Mouse (Mus musculus): ENCODE data around the gene Spag4.

The Spag4 gene

DNA sequence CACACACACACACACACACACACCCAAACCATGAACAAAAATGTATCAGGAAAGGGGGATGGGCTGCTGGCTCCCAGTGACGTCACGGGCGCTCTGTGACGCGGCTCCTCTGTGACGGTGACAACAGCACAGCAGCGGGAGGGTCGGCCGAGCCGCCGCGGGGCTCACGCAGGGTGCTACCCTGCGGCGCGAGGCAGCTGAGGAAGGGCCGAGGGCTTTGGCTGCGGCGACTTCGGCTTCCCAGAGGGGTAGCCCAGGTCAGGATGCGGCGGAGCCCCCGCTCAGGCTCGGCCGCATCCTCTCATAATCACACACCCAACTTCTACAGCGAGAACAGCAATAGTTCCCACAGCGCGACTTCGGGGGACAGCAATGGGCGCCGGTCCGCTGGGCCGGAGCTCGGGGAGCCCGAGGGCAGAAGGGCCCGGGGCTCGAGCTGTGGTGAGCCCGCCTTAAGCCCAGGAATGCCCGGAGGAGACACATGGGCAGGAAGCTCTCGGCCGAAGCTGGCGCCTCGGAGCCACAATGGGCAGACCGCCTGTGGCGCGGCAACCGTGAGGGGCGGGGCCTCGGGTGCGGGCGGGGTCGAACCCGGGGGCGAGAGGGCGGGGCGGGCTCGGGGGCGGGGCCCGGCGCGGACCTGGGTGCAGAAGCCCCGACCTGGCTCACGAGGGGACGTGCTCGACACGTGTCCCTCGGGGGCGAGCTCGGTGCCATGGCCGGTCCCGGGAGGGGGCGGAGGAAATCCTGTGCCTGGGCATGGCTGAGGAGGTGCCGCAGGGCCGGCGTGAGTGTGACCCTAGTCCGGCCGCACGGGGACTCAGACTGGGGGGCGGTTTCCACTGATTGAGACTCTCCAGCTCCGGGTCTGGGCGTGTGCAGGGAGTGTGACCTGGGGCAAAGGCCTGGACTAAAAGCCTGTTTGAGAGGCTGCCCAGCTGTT, at the start of gene Spag4:
Spag4 (plus strand) TSS at position 77 of the 943 bp plus-strand sequence.
- peak; percentile 56 for DNase-seq (ENCODE audit: low spot score)

GRCm38 (mm10) chr2:156018106-156018505, 46.9 kb upstream of the Spag4 start:
- no peak for DNase-seq (ENCODE audit: low spot score)

DNA sequence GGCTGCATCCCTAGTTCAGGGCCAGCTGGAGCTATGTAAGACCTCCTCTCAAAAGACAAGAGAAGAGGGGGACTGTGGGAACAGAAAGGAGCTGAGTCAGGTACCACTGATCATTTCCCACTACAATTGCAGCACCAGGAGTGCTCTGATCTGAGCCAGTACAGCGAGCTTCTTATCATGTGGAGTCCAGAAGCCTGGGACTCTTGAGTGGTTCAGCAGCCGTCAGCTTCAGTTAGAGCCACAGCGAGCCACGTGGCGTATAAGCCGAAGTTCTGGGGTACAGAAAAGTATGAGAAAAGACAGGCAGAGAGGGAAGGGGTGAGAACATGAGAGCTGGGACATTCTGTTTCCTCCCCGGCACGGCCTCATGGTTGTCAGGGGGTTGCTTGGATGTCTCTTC, 43.8 kb upstream of the Spag4 start:
- no peak for DNase-seq (ENCODE audit: low spot score)

DNA sequence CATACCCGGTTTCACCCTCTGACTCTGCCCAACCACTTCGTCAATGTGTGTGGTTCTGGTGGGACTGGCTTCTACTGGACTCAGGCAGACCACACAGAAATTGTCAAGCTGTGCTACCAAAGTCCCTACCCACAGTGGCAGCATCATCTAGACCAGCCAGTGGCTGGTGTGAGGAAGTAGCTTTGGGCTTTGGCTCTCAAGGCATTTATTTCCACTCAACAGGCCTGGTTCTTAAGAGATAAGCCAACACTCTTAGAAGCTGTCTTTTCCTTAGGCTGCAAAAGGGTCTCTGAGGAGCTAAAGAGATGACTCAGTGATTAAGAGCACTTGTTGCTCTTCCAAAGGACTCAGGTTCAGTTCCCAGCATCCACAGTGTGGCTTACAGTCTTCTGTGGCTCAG, 43.2 kb upstream of the Spag4 start:
- DNase-seq (ENCODE audit: low spot score): no peak

GRCm38 (mm10) chr2:156025482-156025881, 39.5 kb upstream of the Spag4 start:
- DNase-seq (ENCODE audit: low spot score): no peak

- no peak for DNase-seq (ENCODE audit: low spot score)
These were observed 25.6 kb upstream of the Spag4 start for GRCm38 (mm10) chr2:156039390-156039789.

GRCm38 (mm10) chr2:156042903-156043302, 22.1 kb upstream of the Spag4 start:
- DNase-seq (ENCODE audit: low spot score): no peak

DNA sequence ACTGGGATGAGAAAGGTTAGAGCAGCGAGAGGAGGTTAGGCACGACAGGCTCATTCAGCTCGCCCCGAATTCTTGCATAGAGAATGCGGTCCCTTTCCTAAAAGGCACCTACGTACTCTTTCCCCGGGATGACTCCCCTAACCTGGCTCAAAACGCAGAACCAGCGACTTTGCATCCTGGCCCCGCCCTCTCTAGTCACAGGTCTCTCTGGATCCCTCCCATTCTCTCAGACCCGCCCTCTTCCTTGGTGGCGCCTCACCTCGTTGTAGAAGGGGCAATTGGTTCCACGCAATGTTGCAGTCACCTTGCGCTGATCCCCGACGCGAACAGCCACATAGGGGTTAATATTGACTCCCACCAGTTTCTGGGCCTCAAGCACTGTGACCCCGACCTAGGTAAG, 17.0 kb upstream of the Spag4 start:
- DNase-seq (ENCODE audit: low spot score): no peak

DNA sequence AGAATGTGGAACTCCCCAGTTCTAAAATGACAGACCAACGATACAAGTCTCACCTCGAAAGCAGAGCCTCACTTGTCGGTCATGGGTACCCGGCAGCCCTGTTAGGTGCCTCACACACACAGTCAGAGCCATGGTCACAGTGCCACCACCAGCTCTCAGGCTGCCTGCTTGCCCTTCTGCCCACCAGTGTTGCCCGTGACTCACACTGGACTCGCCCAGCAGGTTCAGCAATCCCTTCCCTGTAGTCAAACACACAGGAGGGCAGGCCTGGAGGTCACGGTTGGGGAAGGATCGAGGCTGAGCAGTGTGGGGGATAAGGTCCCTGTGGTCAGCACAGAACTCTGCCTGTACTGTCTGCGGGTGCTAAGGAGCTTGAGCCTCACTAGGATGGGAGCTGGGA, 12.2 kb upstream of the Spag4 start, which contains the start of gene Fer1l4:
Fer1l4 (minus strand) TSS at position 132 of the 400 bp plus-strand sequence.
- no peak for DNase-seq (ENCODE audit: low spot score)

DNA sequence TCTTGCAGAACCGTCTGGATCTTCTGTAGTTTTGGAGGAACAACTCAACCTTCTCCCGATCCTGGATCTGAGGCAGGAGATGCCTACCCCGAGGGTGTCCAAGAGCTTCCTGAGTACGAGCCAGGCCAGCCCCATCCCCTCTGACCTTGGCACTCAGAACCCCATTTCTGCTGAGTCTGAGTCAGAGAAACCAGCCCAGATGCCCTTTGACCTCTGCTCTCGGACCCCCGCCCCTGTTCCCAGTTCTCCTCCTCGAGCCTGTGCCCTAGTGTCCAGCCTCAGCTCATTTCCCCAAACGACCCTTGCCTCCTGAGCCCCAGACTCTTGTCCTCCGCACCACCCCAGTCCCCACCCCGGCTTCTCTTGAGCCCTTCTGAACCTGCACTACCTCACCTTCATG, 1.2 kb downstream of the Spag4 start:
- no peak for DNase-seq (ENCODE audit: low spot score)

DNA sequence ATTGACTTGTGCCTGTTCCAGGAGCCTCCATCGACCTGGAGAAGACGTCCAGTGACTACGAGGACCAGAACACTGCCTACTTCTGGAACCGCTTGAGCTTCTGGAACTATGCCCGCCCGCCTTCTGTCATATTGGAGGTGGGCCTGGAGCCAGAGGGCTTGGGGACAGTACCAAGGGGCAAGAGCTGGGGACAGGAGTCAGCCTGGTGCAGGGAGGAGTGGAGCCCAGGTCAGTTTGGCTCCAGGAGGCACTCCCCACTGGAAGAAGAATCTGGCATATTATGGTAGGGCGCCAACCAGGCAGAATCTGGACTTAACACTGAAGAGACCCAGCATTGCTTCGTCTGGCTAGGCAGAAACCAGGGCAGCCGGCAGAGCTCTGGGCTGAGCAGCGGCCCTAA, 2.9 kb downstream of the Spag4 start:
- DNase-seq (ENCODE audit: low spot score): no peak

DNA sequence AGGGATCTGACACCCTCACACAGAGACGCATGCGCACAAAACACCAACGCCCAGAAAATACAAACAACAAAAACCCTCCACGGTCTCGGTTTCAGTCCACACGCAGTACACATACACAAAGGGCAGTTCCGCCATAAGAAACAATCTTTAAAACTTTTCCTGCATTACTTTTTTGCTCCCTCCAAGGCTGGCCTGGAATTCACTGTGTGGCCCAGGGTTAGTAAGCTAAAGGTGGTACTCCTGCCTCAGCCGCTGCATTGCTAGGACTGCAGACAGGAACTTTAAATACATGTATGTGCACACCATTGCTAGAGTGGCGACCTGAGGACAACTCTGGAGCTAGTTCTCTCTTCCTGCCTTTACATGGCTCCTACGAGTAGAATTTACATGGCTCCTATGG, 6.3 kb downstream of the Spag4 start:
- no peak for DNase-seq (ENCODE audit: low spot score)

GRCm38 (mm10) chr2:156073725-156074124, 8.8 kb downstream of the Spag4 start:
- no peak for DNase-seq (ENCODE audit: low spot score)

DNA sequence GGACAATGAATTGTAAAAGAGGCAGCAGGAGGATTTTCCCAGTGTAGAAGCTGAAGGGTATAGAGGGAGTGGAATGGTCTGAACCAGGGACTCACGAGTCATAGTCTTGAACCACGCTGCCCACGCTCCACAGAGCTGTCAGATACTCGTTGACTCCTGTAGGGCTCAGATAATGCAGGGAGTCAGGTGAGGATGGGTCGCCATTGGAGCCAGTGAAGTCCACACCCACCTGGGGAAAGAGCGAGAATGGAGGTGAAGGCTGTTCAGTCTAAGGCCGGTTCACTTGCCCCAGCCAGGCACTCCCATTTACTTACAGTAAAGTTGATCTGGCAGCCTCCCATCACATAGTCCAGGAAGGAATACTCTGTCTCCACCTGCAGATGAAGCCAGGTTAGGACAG, 12.5 kb downstream of the Spag4 start:
- DNase-seq (ENCODE audit: low spot score): no peak

DNA sequence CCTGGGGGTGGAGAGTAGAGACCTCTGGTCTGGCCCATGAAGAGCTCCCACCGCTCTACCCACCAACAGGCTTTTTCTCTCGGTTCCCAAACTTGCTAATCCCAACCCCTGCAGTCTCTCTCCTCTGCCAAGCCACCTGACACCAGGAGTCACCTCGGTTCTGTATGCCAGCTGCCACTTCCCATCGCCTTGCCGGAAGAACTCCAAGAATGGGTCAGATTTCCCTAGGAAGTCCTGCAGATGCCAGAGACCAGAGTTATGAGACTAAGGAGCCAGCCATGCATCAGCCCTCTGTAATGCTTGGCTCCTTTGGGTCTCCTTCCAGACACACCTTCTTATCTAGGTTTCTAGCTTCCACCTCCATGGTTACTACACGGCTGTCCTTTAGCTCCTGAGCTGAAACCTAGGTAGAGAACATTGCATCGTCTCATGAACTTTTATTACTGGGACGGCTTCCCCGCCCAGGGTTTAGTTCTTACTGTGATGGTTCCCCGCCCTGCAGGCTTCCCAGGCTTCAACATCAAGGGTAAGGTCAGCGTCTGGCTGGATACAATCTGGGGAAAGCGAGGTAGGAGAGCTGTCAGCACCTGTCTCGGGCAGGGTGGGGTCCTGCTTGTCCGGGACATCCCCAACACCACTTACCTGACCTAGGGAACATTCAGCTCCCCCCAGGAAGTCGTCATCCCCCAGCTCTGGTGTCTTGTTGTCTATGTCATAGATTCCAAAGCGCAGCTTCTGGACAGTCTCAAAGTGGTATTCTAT, 13.6 kb downstream of the Spag4 start:
- DNase-seq (ENCODE audit: low spot score): no peak

DNA sequence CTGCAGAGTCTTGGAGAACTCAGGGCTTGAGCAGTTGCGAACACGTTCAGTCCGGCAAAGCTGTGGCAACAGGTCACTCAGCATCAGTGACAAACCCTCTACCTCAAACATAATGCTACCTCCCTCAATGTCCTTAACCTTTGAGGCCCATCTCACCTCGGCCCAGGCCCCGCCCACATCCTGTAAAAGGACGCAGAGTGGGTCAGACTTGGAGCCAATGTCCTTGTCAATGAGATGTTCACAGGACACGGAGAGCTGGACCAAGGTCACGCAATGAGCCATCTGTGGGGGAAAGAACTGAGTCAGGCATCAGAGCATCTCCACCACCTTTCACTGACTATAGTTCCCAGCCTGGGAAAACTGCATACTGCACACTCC, 14.2 kb downstream of the Spag4 start:
- no peak for DNase-seq (ENCODE audit: low spot score)

DNA sequence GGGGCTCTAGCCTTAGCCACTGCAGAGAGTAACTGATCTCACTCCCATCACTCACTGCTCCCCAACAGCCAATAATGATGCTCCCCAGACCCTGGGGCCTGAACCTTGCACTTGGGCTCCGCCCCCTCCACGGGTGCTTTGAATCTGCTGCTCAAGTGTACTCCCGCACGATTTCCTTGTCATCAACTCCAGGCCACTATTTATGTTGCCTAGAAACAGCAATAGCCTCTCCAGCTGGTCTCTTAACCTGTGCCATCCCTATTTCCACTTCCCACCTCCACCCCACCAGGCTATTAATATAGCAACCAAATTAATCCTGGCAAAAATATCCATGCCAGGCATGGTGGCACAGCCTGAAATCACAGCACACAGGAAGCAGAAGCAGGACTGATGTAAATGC, 14.7 kb downstream of the Spag4 start:
- no peak for DNase-seq (ENCODE audit: low spot score)

- no peak for DNase-seq (ENCODE audit: low spot score)
These were observed 15.4 kb downstream of the Spag4 start for GRCm38 (mm10) chr2:156080391-156080790.

DNA sequence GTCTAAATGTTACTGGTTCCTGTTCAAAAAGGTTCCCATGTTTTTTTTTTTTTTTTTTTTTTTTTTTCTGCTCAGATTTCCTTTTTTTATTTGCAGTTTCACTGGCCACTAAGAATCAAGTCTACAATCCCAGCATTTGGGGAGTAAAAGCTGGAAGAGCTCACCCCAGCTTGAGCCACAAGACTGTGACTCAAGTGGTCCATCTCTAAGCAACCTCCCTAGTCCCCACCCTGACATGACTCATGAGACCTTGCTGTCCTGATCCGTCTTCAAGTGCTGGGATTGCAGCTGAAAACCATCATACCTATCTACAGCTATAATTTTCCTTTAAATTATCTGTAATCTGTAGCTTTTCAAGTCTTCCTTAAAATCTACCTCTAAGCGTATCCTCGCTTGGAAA, 19.6 kb downstream of the Spag4 start:
- no peak for DNase-seq (ENCODE audit: low spot score)

DNA sequence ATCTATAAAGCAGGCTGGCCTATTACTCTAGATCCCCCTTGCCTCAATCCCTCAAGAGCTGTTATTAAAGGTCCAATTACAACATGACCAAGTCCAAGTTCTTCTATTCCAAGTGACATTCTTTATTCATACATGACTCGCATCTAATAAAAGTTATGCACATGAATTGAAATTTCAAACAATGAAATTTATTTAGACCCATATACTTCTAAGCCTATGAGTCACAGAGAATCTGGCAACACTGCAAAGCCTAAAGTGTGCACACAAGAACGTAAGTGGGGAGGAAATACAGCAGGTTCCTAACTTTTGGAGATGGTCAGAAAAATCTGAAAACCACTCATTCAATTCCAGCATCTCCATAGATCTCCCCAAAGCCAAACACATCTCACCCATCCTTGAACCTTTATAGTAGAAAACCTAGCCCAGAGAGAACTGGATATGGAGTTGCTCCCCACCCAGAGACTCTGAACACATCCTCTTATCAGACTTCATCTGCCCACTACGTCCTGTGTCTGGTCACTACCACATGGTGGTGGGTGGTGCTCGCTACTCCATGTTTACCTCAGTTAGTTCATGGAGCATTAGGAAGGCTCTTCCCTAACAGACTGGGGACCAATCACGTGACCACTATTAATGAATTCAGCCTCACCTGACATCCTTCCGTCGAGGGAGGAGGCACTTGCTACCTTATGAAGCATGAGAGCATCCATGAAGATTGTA, 22.6 kb downstream of the Spag4 start:
- no peak for DNase-seq (ENCODE audit: low spot score)

DNA sequence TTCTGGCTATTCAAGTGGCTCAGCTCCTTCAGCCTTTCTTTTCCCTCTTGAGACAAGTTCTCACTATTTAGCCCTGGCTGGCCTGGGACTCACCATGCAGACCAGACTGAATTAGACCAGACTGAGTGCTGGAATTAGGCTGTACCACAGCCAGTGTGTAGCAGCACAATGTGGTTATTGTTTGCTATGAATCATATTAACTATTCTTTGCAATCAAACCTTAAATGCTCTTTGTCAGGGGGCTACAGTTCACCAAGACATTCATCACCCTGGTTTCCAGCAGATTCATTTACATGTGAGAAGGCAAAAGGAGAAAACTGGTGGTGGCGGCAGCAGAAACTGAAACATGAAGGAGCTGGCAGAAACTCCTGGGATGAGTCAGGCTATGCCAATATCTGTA, 24.8 kb downstream of the Spag4 start:
- no peak for DNase-seq (ENCODE audit: low spot score)

DNA sequence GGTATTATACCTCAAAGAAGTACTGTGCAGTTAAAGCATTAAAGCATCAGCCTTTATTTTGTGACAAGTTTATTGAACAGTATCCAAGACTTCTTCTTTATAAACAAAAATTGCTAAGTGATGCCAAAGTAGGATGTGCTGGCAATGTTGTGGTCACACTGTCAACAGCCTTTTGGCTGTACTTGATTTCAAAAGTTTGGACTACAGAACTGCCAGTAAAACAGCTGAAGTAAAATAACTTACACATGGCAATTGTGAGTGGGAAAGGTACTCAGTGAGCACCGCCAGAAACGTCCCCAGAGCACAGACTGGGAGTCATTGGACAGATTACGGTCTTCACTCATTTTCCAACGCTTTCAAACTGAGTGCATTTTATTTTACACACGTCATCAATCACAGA, 27.0 kb downstream of the Spag4 start:
- no peak for DNase-seq (ENCODE audit: low spot score)
